Mouse (Mus musculus) midbrain, embryonic 13.5 days (tissue): ENCODE data around the gene Nectin4. TPM values are rescaled to one million over a fixed set of nuclear protein-coding genes. Genes with fewer than 3 reads are reported as not detected.

Experiments
- ATAC-seq: fragments of 200-750 bp; cut with Nextera tagmentation; 2 replicates; pipeline ENCODE4 v1.8.0; 2017; ENCODE audit warnings: mild to moderate bottlenecking, moderate TSS enrichment, moderate library complexity
- H3K27ac ChIP-seq: fragments of 300-500 bp; sonication (generic); 2 replicates; pipeline ENCODE4 v1.5.1; 2015; ENCODE audit warnings: inconsistent platforms, mild to moderate bottlenecking, moderate library complexity
- H3K27me3 ChIP-seq: fragments of 300-500 bp; sonication (generic); 2 replicates; pipeline ENCODE4 v1.6.1; 2015; ENCODE audit warnings: mild to moderate bottlenecking, inconsistent platforms
- H3K36me3 ChIP-seq: fragments of 300-500 bp; sonication (generic); 2 replicates; pipeline ENCODE4 v1.6.1; 2015; ENCODE audit warnings: mild to moderate bottlenecking, inconsistent platforms
- H3K4me1 ChIP-seq: fragments of 300-500 bp; sonication (generic); replicated peaks from 2 replicates; pipeline ENCODE4 v1.6.1; 2015; ENCODE audit warnings: inconsistent platforms
- H3K4me2 ChIP-seq: fragments of 300-500 bp; sonication (generic); replicated peaks from 2 replicates; pipeline ENCODE4 v1.6.1; 2015; ENCODE audit warnings: moderate library complexity, mild to moderate bottlenecking, inconsistent platforms
- H3K4me3 ChIP-seq: fragments of 300-500 bp; sonication (generic); replicated peaks from 2 replicates; pipeline ENCODE4 v1.5.1; 2015; ENCODE audit warnings: mild to moderate bottlenecking, inconsistent platforms
- H3K9ac ChIP-seq: fragments of 300-500 bp; sonication (generic); replicated peaks from 2 replicates; pipeline ENCODE4 v1.6.1; 2015; ENCODE audit warnings: mild to moderate bottlenecking, inconsistent platforms
- H3K9me3 ChIP-seq: fragments of 300-500 bp; sonication (generic); 2 replicates; pipeline ENCODE4 v1.6.1; 2016; ENCODE audit warnings: mild to moderate bottlenecking, inconsistent platforms
- WGBS: fragments of 180-500 bp; shearing (Covaris S2); methylation state at CpG from one replicate; pipeline ENCODE4 v1.1.7; 2015; 5-methylcytosine and 5-hydroxymethylcytosine counted together
- polyA plus RNA-seq: library from polyadenylated mRNA; unstranded; fragments of >200 nt; fragmentation: Nextera tagmentation; extraction: Ambion mirVana; gene quantifications from 2 replicates; pipeline ENCODE4 v1.2.1, GENCODE M21; 2015

The Nectin4 gene
- polyA plus RNA-seq, 1 experiment from 2014 or later, result 0.70 TPM

DNA sequence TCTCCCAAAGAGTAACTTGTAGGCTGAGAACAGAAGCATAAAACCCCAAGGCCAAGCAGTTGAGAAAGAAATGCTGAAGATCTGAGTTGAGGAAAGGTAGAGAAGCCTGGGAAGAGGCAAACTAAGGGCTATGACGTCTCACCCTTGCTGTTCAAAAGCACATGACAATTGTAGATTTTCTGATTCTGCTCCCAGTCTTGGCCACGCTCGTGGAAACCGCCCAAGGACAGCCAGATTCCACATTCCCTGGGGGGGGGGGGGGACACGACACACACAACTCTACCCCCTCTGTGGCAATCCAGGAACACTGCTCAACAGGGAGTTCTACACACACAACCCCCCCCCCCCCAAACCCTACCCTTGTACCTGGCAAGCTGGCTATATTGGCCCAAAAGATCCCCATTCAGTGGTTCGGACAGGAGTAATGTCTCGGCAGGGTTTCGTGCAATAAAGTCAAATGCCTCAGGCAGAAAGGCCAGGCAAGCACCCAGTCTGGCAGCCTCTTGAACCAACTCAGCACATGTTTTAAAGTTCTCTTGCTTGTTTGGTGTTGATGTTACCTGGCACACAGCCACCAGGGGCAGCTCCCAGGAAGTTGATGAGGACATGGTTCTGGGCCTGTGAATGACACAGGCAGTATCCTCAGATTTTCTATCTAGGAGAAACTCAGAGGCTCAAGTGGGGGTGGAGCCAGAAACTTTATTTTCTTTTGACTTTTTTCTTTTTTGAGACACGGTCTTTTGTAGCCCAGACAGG is 25.8 kb upstream of the Nectin4 start:
- H3K4me1 ChIP-seq, result peaks cover 35% of the 10 kb centered on the region
- no peak overlapping the region for H3K27ac ChIP-seq
- ATAC-seq, result no peak
- H3K27me3 ChIP-seq, result no peaks in the 10 kb centered on the region
- H3K9me3 ChIP-seq, result no peaks in the 10 kb centered on the region
- H3K4me3 ChIP-seq, result no peak overlapping the region
- no peak overlapping the region for H3K4me2 ChIP-seq
- WGBS, result 89% methylated on average over 8 of the region's 9 CpGs
- peaks cover 48% of the 10 kb centered on the region for H3K36me3 ChIP-seq
- H3K9ac ChIP-seq, result no peak overlapping the region

DNA sequence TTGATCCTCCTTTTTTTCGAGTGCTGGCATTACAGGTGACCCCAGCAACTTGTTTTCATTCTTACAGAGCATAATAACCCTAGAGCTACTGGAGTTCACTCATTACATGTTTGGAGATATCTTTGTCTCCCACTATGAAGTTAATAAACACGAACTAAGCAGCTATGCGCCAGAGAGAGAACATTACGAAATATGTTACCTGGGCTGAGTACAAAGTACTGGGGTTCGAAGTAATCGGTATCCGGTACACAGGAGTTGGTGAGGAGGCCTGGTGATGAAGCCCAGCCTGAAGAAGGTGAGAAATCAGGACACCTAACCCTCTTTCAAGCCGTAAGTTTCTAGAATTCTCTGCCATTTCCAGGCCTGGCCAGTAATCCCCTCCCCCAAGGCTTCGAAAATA is 25.2 kb upstream of the Nectin4 start:
- peaks cover 42% of the 10 kb centered on the region for H3K36me3 ChIP-seq
- H3K4me1 ChIP-seq, result peaks cover 36% of the 10 kb centered on the region
- no peaks in the 10 kb centered on the region for H3K27me3 ChIP-seq
- 79% methylated on average over 9 of the region's 9 CpGs for WGBS
- H3K9ac ChIP-seq, result peak overlapping the region; percentile 85
- peak overlapping the region; percentile 88 for H3K4me3 ChIP-seq
- no peak for ATAC-seq
- H3K9me3 ChIP-seq, result no peaks in the 10 kb centered on the region
- no peak overlapping the region for H3K27ac ChIP-seq
- peak overlapping the region; percentile 84 for H3K4me2 ChIP-seq

DNA sequence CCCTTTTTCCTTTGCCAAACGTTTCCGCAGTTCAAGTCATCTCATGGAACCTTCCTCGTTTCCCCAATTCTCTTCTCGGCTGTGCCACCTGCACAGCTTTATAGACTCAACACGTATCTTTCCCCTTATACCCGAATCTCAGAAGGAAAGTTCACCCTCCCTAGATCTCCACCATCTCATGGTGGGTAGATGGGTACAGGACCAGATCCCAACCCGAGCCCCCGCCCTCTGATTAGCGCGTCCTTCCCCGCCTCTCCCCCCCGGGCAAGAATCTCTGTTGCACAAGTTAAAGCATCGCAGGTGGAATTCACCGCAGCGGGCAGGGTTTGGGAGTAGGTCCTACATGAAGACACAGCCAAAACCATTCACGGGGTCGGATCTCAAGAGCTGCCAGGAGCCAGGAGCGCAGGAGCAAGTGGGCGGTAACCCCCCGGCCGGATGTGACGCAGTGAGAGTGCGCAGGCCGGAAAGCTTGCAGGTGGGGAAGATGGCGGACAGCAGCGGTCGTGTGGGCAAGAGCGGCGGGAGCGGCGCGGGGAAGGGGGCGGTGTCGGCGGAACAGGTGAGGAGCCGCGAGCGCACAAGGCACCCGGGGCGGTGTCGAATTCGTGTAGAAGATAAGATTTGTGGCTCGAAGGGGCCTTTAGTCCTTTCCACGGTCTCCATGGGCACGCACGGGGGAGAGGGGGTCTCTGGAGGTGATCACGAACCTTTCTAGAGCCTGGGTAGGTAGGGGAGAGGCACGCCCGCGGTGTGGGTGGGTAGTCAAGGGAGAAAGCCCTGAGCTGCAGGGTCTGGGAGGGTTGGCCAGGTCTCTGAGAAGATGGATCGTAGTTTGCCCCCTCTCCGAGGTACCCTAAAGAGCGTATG is 24.4 kb upstream of the Nectin4 start, which contains the start of the genes Nit1 and Pfdn2:
Gene Nit1 (minus strand): TSS at position 422 of the 870 bp plus-strand sequence.
Gene Pfdn2 (plus strand): TSS at position 446 of the 870 bp plus-strand sequence.
- WGBS, result under 1% methylated on average over 53 of the region's 53 CpGs
- H3K4me2 ChIP-seq, result peak within 1 kb of the TSS; percentile 84

DNA sequence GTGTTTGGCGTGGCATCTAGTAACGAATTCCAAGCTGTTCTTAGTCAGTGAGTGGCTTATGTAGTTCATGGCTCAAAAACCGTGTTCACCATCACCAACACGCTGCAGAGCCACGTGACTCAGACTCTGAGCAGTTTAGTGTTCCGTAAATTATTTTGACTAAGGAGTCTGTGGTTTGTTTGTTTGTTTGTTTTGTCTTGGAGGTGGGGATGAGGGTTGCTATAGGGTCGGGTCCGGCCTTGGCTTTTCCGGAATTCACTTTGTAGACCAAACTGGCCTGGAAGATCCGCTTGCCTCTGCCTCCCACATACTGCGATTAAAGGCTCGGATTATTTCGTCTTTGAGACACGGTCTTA is 23.8 kb upstream of the Nectin4 start:
- H3K27ac ChIP-seq, result peak overlapping the region; percentile 67
- H3K4me2 ChIP-seq, result peak overlapping the region; percentile 84
- H3K9me3 ChIP-seq, result no peaks in the 10 kb centered on the region
- H3K36me3 ChIP-seq, result peaks cover 28% of the 10 kb centered on the region
- peak overlapping the region; percentile 85 for H3K9ac ChIP-seq
- WGBS, result under 1% methylated on average over 14 of the region's 14 CpGs
- no peaks in the 10 kb centered on the region for H3K27me3 ChIP-seq
- H3K4me1 ChIP-seq, result peaks cover 36% of the 10 kb centered on the region
- no peak; the same call in 1 of the 2 replicates for ATAC-seq
- H3K4me3 ChIP-seq, result peak overlapping the region; percentile 88

More for the DNA sequence above, 24.4 kb upstream of the Nectin4 start, which contains the start of the genes Nit1 and Pfdn2:
- H3K27me3 ChIP-seq, result no peaks in the 10 kb centered on the region
- H3K4me3 ChIP-seq, result peak within 1 kb of the TSS; percentile 88
- H3K27ac ChIP-seq, result peak within 1 kb of the TSS; percentile 67
- peak within 1 kb of the TSS; percentile 85 for H3K9ac ChIP-seq
- ATAC-seq, result peak; percentile 96
- H3K4me1 ChIP-seq, result peaks cover 36% of the 10 kb centered on the region
- peaks cover 34% of the 10 kb centered on the region for H3K36me3 ChIP-seq
- H3K9me3 ChIP-seq, result no peaks in the 10 kb centered on the region

DNA sequence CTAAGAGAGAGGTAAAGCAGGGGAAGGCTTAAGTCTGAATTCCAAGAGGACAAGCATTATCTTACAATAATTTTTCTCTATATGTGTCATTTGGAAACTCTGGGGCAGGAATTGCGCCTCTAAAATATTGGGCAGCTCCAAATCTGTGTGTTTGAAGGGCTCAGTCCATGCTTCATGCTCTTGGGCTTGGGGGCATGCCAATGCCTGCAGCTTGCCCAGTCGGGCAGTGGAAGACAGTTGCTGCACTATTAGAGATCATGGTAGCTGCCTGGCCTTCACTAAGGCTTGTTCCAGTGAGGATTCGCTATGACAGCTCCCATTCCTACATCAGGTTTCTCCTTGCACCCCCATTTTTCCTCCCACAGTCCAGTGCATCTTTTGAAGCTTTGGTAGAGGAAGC is 21.2 kb upstream of the Nectin4 start:
- peaks cover 4% of the 10 kb centered on the region; the same call in 1 of the 2 replicates for H3K36me3 ChIP-seq
- WGBS, result 96% methylated on average over 3 of the region's 3 CpGs
- H3K4me1 ChIP-seq, result peaks cover 36% of the 10 kb centered on the region
- H3K4me2 ChIP-seq, result no peak overlapping the region
- H3K27ac ChIP-seq, result no peak overlapping the region
- H3K9me3 ChIP-seq, result no peaks in the 10 kb centered on the region
- no peak overlapping the region for H3K9ac ChIP-seq
- H3K27me3 ChIP-seq, result no peaks in the 10 kb centered on the region
- ATAC-seq, result no peak
- no peak overlapping the region for H3K4me3 ChIP-seq

DNA sequence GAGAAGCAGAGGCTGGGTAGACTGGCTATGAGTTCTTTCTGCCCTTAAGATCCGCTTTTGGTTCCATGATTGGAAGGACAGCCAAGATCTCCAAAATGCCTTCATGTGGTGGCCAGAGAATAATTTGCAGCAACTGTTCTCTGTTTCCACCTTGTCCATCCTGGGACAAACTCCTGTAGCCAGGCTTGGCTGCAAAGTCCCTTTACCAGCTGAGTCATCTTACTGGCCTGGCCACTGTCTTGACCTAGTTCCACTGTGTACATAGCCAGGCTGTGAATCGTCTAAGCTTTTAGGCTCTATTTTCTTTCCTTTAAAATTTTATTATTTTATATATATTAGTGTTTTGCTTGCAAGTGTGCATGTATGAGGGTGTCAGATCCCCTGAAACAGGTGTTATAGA is 20.7 kb upstream of the Nectin4 start:
- Histone ChIP-seq H3K9ac (no peak overlapping the region), H3K4me1 (peaks cover 33% of the 10 kb centered on the region), H3K27me3 (no peaks in the 10 kb centered on the region), H3K4me3 (no peak overlapping the region), H3K27ac (no peak overlapping the region), H3K4me2 (no peak overlapping the region), H3K36me3 (peaks cover 4% of the 10 kb centered on the region; the same call in 1 of the 2 replicates), H3K9me3 (no peaks in the 10 kb centered on the region)
- no peak for ATAC-seq
- 98% methylated on average over 2 of the region's 2 CpGs for WGBS

DNA sequence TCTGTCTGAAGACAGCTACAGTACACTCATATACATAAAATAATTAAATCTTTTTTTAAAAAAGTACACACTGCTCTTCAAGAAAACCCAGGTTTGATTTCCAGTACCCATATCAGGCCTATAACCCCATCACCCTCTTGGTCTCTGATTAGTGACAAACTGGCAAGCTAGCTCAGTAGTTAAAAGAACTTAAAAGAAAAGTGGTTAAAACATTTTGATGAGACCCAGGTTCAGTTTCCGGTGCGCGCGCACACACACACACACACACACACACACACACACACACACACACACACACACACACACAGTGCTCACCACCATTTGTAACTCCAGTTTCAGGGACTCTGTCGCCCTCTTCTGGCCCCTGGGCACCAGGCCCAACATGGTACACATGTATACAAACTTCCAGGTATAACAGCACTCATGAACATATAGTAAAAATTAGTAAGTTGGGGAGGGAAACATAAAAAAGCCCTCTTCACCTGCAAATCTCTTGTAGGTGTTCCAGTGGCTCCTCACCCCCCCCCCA is 14.0 kb upstream of the Nectin4 start:
- Histone ChIP-seq H3K9ac (no peak overlapping the region), H3K4me2 (no peak overlapping the region), H3K4me1 (peaks cover 12% of the 10 kb centered on the region), H3K36me3 (peaks cover 26% of the 10 kb centered on the region), H3K4me3 (no peak overlapping the region), H3K27me3 (no peaks in the 10 kb centered on the region), H3K27ac (no peak overlapping the region), H3K9me3 (no peaks in the 10 kb centered on the region)
- WGBS, result 74% methylated on average over 5 of the region's 5 CpGs
- no peak for ATAC-seq

DNA sequence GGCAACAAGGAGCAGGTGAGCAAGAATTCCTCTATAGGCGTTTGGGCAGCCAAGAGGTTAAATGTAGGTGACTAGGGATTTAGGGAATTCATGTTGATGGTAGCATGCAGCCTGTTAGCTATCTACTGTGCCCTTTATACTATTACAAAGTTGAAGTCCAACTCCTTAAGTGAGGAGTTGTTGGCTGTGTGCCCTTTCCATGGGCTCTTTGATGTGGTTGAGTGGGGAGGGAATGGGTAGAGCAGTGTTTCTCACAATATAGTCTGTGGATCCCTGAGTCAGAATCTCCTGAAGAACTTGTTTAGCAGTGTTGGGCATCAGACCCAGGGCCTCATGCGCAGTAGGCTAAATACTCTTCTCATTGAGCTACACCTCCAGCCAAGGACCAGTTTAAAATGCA is 13.1 kb upstream of the Nectin4 start:
- 90% methylated on average over 2 of the region's 2 CpGs for WGBS
- no peak overlapping the region for H3K4me3 ChIP-seq
- no peaks in the 10 kb centered on the region for H3K27me3 ChIP-seq
- no peak overlapping the region for H3K4me2 ChIP-seq
- peaks cover 18% of the 10 kb centered on the region for H3K4me1 ChIP-seq
- ATAC-seq, result no peak
- no peak overlapping the region; the same call in 1 of the 2 replicates for H3K9ac ChIP-seq
- H3K27ac ChIP-seq, result no peak overlapping the region
- no peaks in the 10 kb centered on the region for H3K9me3 ChIP-seq
- H3K36me3 ChIP-seq, result peaks cover 26% of the 10 kb centered on the region

DNA sequence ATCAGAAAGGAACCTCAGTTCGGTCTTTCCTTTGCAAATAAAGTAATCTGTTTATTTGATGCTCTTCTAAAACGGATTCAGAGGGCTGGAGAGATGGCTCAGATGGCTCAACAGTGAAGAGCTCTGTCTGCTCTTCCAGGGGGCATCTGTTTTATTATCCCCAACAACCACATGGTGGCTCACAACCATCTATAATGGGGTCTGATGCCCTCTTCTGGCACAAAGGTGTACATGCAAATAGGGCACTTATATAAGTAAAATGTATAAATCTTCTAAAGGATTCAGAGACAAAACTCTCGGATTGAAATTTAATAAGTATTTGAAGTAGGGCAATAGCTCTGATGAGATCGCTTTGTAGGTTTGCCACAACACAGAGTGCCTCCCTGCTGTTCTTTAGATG is 11.5 kb upstream of the Nectin4 start:
- Histone ChIP-seq H3K27me3 (no peaks in the 10 kb centered on the region), H3K4me3 (no peak overlapping the region), H3K4me2 (no peak overlapping the region), H3K9ac (no peak overlapping the region), H3K4me1 (peaks cover 19% of the 10 kb centered on the region), H3K9me3 (no peaks in the 10 kb centered on the region), H3K36me3 (peaks cover 26% of the 10 kb centered on the region), H3K27ac (no peak overlapping the region)
- ATAC-seq, result no peak
- 81% methylated on average over 4 of the region's 4 CpGs for WGBS

DNA sequence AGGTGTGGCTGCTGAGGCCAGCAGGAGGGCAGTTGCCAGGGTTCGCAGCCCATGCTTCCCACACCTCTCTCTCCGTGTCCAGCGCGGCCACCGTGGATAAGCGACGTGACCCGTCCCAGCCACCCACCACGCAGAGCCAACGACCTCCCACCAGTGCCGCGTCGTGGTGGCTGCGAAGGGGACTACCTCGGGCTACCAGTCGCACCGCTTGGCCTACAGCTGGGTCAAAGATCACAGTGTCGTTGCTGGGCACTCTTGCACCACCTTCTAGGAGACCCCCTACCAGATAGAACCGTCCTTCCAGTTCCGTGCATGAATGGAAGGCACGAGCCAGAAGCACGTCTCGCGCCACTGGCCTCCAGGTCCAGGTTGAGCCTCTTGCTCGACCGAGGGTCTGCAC is 9.6 kb upstream of the Nectin4 start:
- Histone ChIP-seq H3K4me2 (peak overlapping the region; percentile 80), H3K27ac (peak overlapping the region; percentile 83)

DNA sequence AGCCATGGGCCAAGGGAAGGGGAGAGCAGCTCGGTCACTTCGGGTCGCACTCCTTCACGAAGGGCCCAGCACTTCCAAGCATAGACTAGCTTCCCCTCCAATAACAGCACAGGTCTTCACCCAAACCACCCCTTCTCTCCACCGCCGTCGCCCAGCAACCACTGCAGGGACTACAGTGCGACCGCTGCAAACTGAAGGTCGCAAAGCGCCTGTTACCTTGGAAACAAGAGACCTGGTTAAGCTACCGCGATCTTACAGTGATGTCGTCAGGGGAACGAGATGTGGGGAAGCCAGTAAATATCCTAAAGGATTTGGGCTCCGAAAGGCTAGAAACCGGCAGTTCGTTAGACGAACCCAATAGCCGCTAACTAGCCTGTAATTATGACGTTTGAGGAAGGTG is 9.2 kb upstream of the Nectin4 start, which contains the start of gene Klhdc9:
Gene Klhdc9 (minus strand): TSS at position 143 of the 400 bp plus-strand sequence.
- Histone ChIP-seq H3K4me1 (peaks cover 19% of the 10 kb centered on the region), H3K27me3 (no peaks in the 10 kb centered on the region), H3K4me3 (peak within 1 kb of the TSS; percentile 50), H3K9me3 (no peaks in the 10 kb centered on the region), H3K4me2 (peak within 1 kb of the TSS; percentile 80), H3K36me3 (peaks cover 26% of the 10 kb centered on the region), H3K27ac (peak within 1 kb of the TSS; percentile 83), H3K9ac (peak within 1 kb of the TSS; percentile 76)
- WGBS, result 1% methylated on average over 21 of the region's 21 CpGs
- ATAC-seq, result peak; percentile 97

More for the DNA sequence above, 9.6 kb upstream of the Nectin4 start:
- Histone ChIP-seq H3K9ac (peak overlapping the region; percentile 76), H3K4me3 (peak overlapping the region; percentile 50), H3K27me3 (no peaks in the 10 kb centered on the region), H3K4me1 (peaks cover 19% of the 10 kb centered on the region), H3K9me3 (no peaks in the 10 kb centered on the region), H3K36me3 (peaks cover 26% of the 10 kb centered on the region)
- ATAC-seq, result no peak
- WGBS, result 2% methylated on average over 26 of the region's 26 CpGs
